In genomic region chr13:105223147-105223546, GRCm38 (mm10) we compare ENCODE assay signal across 7 mouse cellular contexts.
DNase-seq lines count a peak whose midpoint lies in the region; ATAC-seq and TF ChIP-seq lines count a peak whose summit lies in the region.

No protein-coding gene starts in this region.

- no peaks in the 10 kb centered on the region for H3K9me3 ChIP-seq in MEL (replicated peaks; ENCODE audit: insufficient read depth, low read length)
- no peaks in the 10 kb centered on the region for H3K9me3 ChIP-seq in forebrain, embryonic 16.5 days (ENCODE audit: control insufficient read depth, low read length)

- TF ChIP-seq POLR2A in MEL (IDR thresholded peaks at IDR 0.05; ENCODE audit: control insufficient read depth in 1 of 2, insufficient read depth in 1 of 2, low read depth in 1 of 2, low read length in 2 of 2, poor library complexity in 1 of 2), result no peak

- peak; percentile 38 for TF ChIP-seq RAD21 in MEL (IDR thresholded peaks at IDR 0.05; ENCODE audit: low read depth, low read length)

- H3K27ac ChIP-seq in MEL (ENCODE audit: control insufficient read depth, low read depth, low read length), result no peak overlapping the region
- H3K27ac ChIP-seq in forebrain, embryonic 16.5 days (ENCODE audit: low read length), result no peak overlapping the region

- TF ChIP-seq EP300 in MEL (IDR thresholded peaks at IDR 0.05; ENCODE audit: low read depth in 1 of 2, low read length in 2 of 2), result no peak

- no peaks in the 10 kb centered on the region for H3K4me1 ChIP-seq in MEL (ENCODE audit: control insufficient read depth in 1 of 2, insufficient read depth in 2 of 2, low read length in 2 of 2)
- no peaks in the 10 kb centered on the region for H3K4me1 ChIP-seq in forebrain, embryonic 16.5 days (replicated peaks; ENCODE audit: control insufficient read depth, insufficient read depth, low read length)

- H3K4me2 ChIP-seq in forebrain, embryonic 16.5 days (ENCODE audit: low read length), result no peak overlapping the region

- no peak overlapping the region for H3K4me3 ChIP-seq in MEL (ENCODE audit: control insufficient read depth in 1 of 2, insufficient read depth in 1 of 2, low read depth in 2 of 2, low read length in 2 of 2)
- no peak overlapping the region for H3K4me3 ChIP-seq in forebrain, embryonic 16.5 days (replicated peaks; ENCODE audit: low read length)

- H3K27me3 ChIP-seq in MEL (ENCODE audit: control insufficient read depth in 1 of 2, insufficient read depth in 2 of 2, low read length in 2 of 2), result no peaks in the 10 kb centered on the region
- H3K27me3 ChIP-seq in forebrain, embryonic 16.5 days (replicated peaks; ENCODE audit: control insufficient read depth, insufficient read depth, low read length), result no peaks in the 10 kb centered on the region

- no peaks in the 10 kb centered on the region for H3K36me3 ChIP-seq in MEL (ENCODE audit: control insufficient read depth in 1 of 2, insufficient read depth in 2 of 2, low read length in 2 of 2)
- H3K36me3 ChIP-seq in forebrain, embryonic 16.5 days (ENCODE audit: control insufficient read depth, insufficient read depth), result no peaks in the 10 kb centered on the region

- no peak overlapping the region for H3K9ac ChIP-seq in MEL (ENCODE audit: control insufficient read depth, low read depth, low read length, poor library complexity, severe bottlenecking)
- H3K9ac ChIP-seq in forebrain, embryonic 16.5 days (replicated peaks; ENCODE audit: low read depth, low read length), result no peak overlapping the region

- WGBS in forebrain, embryonic 16.5 days, result 85% methylated on average over 3 of the region's 3 CpGs

- ATAC-seq in forebrain, embryonic 16.5 days, result peak; percentile 70
- ATAC-seq in megakaryocyte-erythroid progenitor cell, adult 5-6 weeks (replicated peaks; ENCODE audit: low FRiP score, low TSS enrichment, poor library complexity, severe bottlenecking), result peak; percentile 83

- H3K79me2 ChIP-seq in MEL (ENCODE audit: control insufficient read depth, insufficient read depth, low read length, poor library complexity), result no peaks in the 10 kb centered on the region

- peak; percentile 14 to 46 (median 34); a peak in 5 of 6 replicates for TF ChIP-seq CTCF in MEL (IDR thresholded peaks at IDR 0.05 in 2 of 3, conservative IDR thresholded peaks at IDR 0.05 in 1 of 3; ENCODE audit: control insufficient read depth in 1 of 3, insufficient read depth in 1 of 3, low read depth in 2 of 3, low read length in 3 of 3, poor library complexity in 1 of 3, severe bottlenecking in 1 of 3)

- DNase-seq in heart, postnatal 4 days, result peak; percentile 36
- no peak for DNase-seq in heart, adult 11 months
- peak; percentile 9 for DNase-seq in 3T3-L1 (ENCODE audit: low read depth, low spot score)
- peak; percentile 14 for DNase-seq in MEL (ENCODE audit: low read depth, low spot score)
- DNase-seq in spleen, postnatal 4 days (ENCODE audit: low spot score in 2 of 2), result no peak

TF ChIP-seq in MEL, 35 proteins besides CTCF, POLR2A, EP300 and RAD21:
- TF ChIP-seq POLR2AphosphoS5 (IDR thresholded peaks at IDR 0.05; ENCODE audit: borderline replicate concordance, low read depth, low read length) (no peak), MYB (IDR thresholded peaks at IDR 0.05; ENCODE audit: low read depth, low read length) (no peak), MAFK (IDR thresholded peaks at IDR 0.05; ENCODE audit: borderline replicate concordance, low read depth, low read length) (no peak), ZC3H11A (IDR thresholded peaks at IDR 0.05; ENCODE audit: low read depth, low read length) (no peak), TBP (IDR thresholded peaks at IDR 0.05; ENCODE audit: low read depth, low read length) (no peak), SMC3 (IDR thresholded peaks at IDR 0.05; ENCODE audit: low read depth, low read length) (peak; percentile 63)

Comparison
In these comparisons a context has a peak if more than half of its experiments do, and no peak if none do; other contexts are left out.
1. DNase-seq: peak in heart, postnatal 4 days (single experiment), 3T3-L1 (single experiment) and MEL (single experiment); none in heart, adult 11 months (single experiment) and spleen, postnatal 4 days (0 of 2).